Mouse (Mus musculus): Measurements from ENCODE around the gene Wdr45b.
A peak's percentile ranks its signal among the peaks of the same experiment; 100 is the strongest.
"Not testable (repeated sequence)": the region's sequence is repeated elsewhere in the genome, so short reads cannot be mapped to it uniquely, and the experiment has no call there.

Wdr45b gene

GRCm38 (mm10) chr11:121326681-121327080 lies 27.6 kb downstream of the Wdr45b start:
- no peak for DNase-seq

GRCm38 (mm10) chr11:121326034-121326433 lies 28.2 kb downstream of the Wdr45b start:
- peak; percentile 52 for DNase-seq

- not testable (repeated sequence) for DNase-seq
Observed at GRCm38 (mm10) chr11:121307712-121308111, 46.5 kb downstream of the Wdr45b start.

- no peak for DNase-seq
Observed at GRCm38 (mm10) chr11:121306608-121307007, 47.6 kb downstream of the Wdr45b start.

DNA sequence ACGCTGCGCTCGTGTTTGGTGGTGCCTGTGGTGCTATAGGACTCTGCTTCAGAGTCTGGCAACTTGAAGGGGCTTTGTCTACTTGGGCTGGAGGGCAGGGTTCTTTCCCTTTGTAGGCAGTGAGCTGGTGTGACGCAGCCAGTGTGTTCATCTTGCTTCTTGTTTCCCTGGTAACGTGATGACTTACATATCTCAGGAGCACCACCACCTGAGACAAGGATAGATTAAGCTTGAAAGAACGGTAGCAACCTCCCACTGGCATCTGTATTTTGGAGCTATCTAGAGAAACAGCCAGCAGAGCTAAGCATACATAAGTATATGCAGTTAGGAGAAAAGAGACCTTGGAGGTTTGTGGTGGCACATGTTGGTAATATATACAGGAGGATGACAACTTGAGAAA lies 48.9 kb downstream of the Wdr45b start:
- no peak for DNase-seq

GRCm38 (mm10) chr11:121300265-121300664 lies 54.0 kb downstream of the Wdr45b start:
- DNase-seq: peak; percentile 49

DNA sequence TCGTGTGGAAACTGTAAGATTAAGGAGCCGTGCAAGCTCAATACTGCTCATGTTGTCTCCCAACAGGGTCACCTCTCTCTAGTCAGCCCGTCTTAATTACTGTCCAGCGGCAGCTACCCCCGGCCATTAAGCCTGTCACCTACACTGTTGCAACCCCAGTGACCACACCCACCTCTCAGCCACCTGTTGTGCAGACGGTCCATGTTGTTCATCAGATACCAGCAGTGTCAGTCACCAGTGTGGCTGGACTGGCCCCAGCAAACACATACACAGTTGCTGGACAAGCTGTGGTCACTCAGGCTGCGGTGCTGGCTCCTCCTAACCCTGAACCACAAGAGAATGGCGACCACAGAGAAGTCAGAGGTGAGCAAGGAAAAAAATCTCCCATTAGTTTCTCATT lies 55.8 kb downstream of the Wdr45b start:
- no peak for DNase-seq

DNA sequence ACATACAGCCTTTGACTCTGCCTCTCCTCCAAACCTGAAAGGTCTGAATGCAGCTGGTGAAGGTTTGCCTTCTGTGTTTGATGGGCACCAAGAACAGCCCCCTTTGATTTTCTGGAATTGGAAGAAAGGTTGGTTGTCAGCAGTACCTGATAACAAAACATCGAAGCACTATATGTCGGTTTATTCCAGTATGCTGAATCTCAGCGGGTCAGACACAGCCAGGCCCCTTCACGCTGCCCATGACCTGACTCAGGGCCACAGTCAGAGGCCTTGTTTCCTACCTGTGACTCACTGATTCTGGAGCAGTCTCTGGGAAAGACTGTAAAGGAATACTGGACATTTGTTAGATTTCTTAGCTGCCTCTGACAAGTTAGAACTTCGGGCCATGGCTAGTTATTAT lies 59.5 kb downstream of the Wdr45b start:
- no peak for DNase-seq

- no peak for DNase-seq
Observed at GRCm38 (mm10) chr11:121289859-121290258, 64.4 kb downstream of the Wdr45b start.

DNA sequence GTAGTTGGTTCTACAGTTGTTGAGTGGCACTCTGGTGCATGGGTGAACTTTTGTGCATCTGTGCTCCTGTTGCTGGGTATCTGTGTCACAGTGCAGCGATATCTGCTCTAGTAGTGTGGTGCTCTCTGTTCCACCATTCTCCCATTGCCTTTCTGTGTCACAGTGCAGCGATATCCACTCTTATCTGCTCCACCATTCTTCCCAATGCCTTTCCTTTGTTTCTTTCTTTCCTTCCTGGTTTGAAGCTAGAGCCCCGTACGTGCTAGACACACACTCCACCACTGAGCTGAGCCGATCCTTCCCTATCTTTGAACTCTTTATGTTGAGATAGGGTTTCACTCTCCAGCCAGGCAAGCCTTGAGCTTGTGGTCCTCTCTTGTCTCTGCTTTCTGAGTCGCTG lies 71.3 kb downstream of the Wdr45b start:
- DNase-seq: no peak

- no peak for DNase-seq
Observed at GRCm38 (mm10) chr11:121278011-121278410, 76.2 kb downstream of the Wdr45b start.

GRCm38 (mm10) chr11:121277516-121277915 lies 76.7 kb downstream of the Wdr45b start:
- no peak for DNase-seq
